Mouse (Mus musculus) frontal cortex, postnatal 10 days (tissue): Measurements from ENCODE around the gene Nisch.

ENCODE experiments used
- DNase-seq, 2 experiments: peaks; one replicate each; pipeline ENCODE4 v3.0.0; 2022; ENCODE audit warnings: low spot score in 2 of 2, mixed read lengths in 1 of 2

The Nisch gene

GRCm38 (mm10) chr14:31191936-31192335 lies 24.8 kb downstream of the Nisch start:
- no peak for DNase-seq

DNA sequence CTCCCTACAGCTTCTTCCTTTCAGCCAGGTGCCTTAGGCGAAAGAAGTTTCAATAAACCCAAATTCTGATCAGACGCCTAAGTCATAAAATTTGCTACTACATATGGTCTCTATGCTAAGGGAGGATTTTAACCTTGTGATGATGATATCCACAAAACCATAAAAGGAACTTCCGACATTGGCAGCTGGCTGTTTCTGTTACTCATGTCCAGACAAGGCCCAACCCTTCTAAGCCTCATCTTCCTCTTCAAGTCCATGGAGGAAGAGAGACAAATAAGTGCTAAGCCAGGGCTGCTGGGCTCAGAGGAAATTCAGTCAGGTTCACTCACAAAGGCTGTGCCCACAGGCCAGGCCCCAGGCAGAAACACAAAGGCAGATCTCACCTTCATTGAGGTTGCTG lies 27.4 kb downstream of the Nisch start:
- DNase-seq: no peak

GRCm38 (mm10) chr14:31188771-31189181 lies 28.0 kb downstream of the Nisch start:
- DNase-seq: no peak

DNA sequence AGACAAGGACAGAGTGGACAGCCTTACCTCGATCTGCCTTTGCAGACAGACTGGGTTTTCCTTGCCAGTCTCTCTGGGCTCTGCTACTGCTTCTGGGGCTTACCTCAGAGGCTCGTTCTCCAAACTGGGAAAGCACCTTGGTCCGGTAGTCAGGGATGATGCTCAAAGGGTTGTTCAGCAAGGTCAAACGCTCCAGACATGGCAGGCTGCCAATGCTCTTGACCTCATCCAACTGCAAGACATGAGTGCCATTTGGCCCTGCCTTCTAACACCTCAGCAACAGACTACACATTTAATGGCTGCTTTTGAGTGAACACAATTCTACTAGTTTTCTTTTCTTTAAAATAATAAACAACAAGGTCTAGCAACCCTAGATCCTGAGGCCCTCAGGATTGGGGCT lies 30.1 kb downstream of the Nisch start:
- no peak for DNase-seq

DNA sequence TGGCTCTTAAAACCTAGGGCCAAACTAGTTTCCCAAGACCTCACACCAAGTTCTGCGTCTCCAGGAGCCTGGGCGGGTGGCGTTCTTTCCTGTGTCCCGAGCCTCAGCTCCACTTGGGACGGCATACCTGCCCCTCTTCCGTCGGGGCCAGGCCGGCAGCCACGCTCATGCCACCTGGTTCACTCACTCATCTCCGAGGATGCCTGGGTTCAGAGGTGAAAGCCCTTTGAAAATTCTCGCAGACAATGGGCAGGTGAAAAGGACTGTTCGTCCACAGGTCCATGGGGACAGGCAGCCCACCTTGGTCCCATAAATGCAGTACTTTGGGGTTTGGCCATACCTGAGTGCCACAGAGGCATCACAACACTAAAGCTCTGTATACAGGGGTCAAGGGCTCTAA lies 32.6 kb downstream of the Nisch start:
- DNase-seq: no peak

- DNase-seq: no peak
Measured at GRCm38 (mm10) chr14:31183541-31183940, 33.2 kb downstream of the Nisch start.

DNA sequence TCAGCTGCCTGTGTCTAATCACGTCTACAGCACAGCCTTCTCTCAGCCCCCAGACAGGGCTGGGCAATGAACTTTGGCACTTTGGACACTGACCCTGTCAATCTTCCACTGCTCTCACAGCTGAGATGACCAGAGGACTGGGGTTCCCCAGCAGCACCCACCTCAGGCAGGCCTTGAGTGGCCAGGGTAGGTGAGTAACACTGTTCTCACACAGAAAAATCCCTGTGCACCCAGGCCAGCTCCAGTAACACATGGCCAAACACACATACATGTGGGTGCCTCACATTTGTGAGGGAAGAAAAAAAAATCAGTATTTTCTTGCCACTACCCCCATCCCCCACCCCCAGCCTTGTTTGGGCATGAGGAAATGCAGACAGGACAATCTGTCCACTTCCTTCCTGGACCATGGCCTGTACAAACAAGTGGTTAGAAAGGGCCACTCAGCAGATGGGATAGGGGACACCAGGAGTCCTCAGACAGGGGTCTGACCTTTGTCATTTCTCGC lies 33.9 kb downstream of the Nisch start:
- DNase-seq: no peak

DNA sequence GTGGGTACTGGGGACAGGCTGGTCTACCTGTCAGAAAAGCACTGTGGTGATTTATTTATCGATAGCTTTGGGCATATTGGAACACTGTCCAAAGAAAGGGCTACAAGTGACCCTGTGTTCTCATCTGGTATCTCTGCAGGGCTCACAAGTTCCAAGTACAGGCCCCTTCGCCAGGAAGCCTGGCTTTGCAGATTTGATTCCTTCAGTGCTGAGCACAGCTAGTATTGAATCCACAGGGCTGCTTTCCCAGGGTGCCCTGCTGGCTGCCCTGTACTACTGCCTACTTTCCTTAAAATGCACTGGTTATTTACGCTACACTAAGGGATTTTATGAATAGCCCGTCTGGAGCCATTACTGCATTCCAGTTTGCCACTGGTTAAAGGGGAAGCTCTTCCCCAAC lies 35.2 kb downstream of the Nisch start:
- no peak for DNase-seq

DNA sequence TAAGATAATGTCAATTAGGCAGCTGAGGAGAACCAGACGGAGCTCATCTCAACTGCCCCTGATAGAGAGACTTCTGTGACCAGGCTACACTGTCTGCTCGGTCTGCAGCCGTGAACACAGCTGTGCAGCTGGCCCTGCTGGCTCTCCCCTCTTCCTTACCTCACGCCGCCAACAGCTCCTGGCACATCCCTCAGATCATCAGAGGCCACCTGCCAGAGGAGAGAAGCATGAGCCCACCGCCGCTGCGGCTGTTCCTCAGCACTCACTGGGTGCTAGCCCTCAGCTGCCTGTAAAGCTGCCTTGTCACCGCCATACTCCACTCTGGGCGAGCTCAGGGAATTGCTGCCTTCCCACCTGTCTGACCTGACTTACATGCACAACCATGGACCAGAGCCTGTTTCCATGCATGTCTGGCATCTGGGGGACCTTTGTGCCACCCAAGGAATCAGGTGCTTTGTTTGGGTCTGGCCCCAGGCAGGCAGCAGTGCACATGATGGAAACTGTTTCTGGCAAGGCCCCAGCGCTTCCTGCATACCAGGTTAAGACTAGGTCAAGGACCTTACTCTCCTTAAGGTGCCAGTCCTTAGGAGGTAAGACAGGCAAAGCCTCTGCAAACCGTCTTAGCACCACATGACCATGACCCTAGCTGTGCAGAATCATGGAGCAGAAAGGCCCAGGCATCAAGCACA lies 36.9 kb downstream of the Nisch start:
- DNase-seq: no peak

GRCm38 (mm10) chr14:31177715-31178114 lies 39.0 kb downstream of the Nisch start:
- no peak for DNase-seq

DNA sequence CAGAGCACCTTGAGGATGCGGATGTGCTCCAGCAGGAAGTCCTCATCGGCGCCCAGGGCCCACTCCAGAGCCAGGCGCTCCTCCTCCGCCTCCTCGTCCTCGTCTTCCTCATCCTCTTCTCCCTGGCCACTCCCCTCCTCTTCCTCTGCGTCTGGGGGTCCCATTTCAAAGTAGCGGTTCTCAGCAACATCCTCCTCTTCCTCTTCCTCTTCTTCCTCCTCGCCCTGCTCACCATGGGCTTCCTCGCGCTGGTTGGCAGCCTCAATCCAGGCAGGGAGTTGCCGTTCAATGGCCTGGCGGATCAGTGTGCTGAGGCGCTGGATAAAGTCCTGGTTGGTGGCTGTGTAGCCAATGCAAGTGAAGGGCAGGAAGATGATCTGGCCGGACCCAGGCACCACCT lies 39.5 kb downstream of the Nisch start:
- DNase-seq: no peak

GRCm38 (mm10) chr14:31173537-31173936 lies 43.2 kb downstream of the Nisch start:
- no peak for DNase-seq

- DNase-seq: no peak
Measured at GRCm38 (mm10) chr14:31172781-31173455, 43.8 kb downstream of the Nisch start.

DNA sequence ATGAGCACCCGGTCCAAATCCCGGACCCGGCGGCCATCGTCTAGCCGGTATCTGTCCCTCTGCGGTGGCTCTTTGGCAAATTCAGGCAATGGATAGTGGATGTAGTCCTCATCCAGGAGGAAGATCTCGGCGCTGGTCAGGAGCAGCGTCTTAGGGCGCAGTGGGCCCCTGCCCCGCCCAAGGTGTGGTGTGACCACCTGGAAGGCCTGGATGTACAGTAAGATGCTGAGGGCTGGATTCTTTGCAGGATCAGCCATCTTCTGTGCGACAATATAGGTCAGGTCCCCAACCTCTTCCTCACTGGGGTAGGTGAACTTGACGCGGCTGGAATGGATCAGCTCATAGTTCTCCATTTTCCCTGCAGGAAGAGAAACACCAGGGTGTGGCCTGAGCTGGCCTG lies 44.9 kb downstream of the Nisch start:
- DNase-seq: no peak

DNA sequence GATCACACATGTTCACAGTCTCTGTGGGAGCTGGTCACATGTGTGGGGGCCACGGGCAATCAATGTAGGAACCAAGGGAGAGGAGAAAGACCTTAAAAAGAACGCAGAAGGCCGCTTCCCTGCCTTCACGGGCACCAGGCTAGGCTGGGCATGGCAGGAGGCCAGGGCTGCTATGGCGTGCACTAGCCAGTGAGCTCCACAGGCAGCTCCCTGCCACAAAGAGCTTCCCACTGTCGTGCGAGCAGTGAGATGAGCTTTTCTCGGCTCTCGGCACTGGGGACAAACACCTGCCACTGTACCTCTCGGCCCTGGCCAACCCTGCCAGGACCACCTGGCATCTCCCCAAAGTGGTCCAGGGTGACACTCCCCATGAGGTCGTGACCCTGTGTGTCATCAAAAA lies 45.4 kb downstream of the Nisch start:
- no peak for DNase-seq

DNA sequence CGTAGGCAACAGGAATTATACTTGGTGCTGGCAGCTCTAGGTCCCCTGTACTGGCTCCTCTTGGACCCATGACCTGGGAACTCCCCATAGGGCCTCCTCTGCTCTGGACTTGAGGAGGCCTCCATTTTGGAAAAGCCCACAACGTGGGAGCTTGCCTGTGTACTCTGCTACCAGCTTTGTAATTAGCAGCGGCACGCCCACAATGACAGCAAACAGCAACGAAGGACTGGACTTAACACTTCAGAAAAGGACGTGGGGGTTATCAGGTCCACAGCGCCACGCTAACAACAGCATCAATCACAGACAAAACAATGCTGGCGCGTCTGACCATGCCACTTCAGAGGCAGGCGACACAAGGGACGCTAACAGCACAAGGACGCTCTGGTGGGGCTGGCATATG lies 45.8 kb downstream of the Nisch start:
- no peak for DNase-seq

- DNase-seq: no peak
Measured at GRCm38 (mm10) chr14:31169508-31169907, 47.2 kb downstream of the Nisch start.

DNA sequence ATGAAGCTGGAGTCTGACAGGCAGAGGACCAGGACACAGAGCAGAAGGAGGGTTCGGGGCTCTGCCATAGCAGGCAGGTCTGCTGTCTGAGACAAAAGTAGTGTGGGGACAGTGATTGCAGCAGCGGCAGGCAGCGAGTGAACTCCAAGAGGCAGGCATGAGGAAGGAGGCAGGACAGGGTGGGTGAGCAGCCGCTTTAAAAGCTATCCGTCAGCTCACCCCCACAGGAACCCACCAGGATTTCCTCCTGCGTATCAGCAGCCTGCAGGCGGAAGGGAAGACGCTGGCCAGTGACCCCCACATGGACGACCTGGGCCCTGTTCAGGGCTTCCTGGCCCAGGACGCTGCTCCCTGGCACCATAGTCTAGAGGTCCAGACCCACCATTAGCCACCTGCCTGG lies 48.3 kb downstream of the Nisch start, which contains the start of gene Stab1:
Stab1 (minus strand) TSS at position 217 of the 400 bp plus-strand sequence.
- DNase-seq: no peak

- DNase-seq: no peak
Measured at GRCm38 (mm10) chr14:31166827-31167226, 49.9 kb downstream of the Nisch start.

DNA sequence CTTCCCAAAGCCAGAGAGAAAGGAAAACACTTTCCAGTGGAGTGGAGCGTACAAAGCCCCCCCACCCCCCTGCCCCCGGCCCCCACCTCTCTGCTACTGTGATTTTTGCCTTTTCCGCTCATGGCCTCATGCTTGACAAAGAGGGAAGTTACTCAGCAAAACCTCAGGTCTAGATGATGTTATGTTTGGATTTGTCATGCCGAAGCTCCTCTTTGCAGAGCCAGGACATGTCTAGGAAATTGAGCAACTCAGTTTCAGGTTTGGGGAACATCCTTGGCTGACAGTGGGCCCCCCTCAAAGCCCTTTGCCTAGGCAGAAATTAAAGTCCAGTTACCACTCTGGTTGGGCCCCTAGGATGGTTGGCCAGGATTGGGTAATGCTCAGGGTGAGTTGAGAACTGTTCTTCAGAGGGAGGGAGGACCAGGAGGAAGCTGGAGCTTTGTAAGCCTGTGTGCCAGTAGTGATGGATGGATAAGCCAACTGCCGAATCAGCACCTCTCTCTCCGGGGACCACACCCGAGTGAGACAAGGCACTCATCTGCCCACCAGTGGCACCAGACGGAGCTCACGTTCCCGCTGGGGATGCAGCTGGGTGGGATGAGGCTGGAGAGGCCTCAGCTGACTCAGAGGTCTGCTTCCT lies 50.6 kb downstream of the Nisch start:
- no peak for DNase-seq

- no peak for DNase-seq
Measured at GRCm38 (mm10) chr14:31165458-31165857, 51.3 kb downstream of the Nisch start.

DNA sequence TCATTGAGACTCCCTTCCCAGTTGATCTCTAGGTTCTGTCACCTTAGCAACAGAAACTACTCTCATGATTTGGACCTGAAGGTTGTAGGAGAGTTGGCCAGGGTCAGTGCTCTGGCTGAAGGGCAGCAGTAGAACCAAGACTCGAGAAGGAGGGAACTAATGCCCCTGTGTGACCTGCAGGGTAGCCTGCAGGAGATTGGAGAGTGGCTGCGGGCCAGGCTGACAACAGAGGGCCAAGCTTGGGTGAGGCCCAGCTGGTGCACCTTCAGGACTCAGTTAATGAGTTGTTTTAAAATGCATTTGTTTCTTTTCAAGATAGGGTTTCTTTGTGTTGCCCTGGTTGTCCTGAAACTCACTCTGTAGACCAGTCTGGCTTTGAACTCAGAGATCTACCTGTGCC lies 51.7 kb downstream of the Nisch start:
- DNase-seq: no peak

- DNase-seq: no peak
Measured at GRCm38 (mm10) chr14:31164067-31164466, 52.7 kb downstream of the Nisch start.
